Mouse (Mus musculus) lung, adult 2 months (tissue): ENCODE results near the gene Med29.

Source experiments
- CTCF ChIP-seq: fragments of 200-500 bp; IDR thresholded peaks from 2 replicates; pipeline ENCODE4 v1.5.1; 2011; ENCODE audit warnings: mild to moderate bottlenecking, low read length, control low read depth; ENCODE audit not compliant: insufficient read depth
- POLR2A ChIP-seq: fragments of 200-500 bp; IDR thresholded peaks from 2 replicates; pipeline ENCODE4 v1.6.1; 2011; ENCODE audit warnings: low read depth, mild to moderate bottlenecking, control low read depth, low read length, borderline replicate concordance; ENCODE audit errors: extremely low read depth

DNA sequence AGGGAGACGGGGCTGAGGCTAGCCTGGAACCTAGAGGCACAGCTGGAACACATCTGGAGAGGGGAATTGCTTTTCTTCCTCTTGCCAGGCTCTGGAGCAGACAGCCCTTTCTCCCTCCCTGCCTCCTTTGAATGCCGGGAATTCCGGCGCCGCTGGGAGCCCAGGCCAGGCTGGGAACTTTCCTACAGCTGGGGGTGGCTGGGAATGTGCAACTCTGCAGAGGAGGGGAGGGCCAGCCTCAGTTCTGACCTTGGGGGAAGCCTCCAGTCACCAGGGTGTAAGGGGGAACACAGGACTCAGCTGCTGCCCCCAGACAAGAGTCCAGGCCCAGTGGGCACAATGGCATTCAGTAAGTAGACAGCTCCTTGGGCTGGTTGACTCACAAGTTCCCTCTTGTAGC lies 35.5 kb downstream of the Med29 start:
- no peak for TF ChIP-seq CTCF
- no peak for TF ChIP-seq POLR2A
